Mouse (Mus musculus) WW6 (cell line): ENCODE results near the gene Pgf.
"Not testable (repeated sequence)": the region's sequence is repeated elsewhere in the genome, so short reads cannot be mapped to it uniquely, and the experiment has no call there.

Experiments
- DNase-seq: peaks from one replicate; pipeline ENCODE4 v3.0.0-alpha.2; 2013; ENCODE audit warnings: low read depth, low spot score

Gene Pgf

DNA sequence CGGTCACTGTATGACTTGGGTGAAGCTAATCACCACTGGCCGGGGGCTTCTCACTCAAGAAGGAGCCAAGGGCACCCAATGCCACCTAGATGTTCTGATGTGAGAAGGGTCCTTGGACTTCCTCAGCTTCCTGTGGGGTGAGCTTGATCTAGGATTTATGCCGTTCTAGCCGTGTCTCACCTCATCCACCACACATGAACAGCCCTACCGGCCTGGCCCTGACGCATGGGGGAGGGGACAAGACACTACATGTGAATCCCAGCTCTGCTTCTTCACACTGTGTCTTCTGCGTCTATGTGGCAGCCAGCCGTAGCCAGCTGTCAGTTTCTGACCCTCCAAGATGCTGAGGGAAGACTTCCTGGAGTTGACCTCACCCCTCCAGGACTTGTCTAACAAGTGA lies 18.8 kb downstream of the Pgf start:
- DNase-seq = no peak

GRCm38 (mm10) chr12:85157797-85158460 lies 19.7 kb downstream of the Pgf start:
- no peak for DNase-seq

DNA sequence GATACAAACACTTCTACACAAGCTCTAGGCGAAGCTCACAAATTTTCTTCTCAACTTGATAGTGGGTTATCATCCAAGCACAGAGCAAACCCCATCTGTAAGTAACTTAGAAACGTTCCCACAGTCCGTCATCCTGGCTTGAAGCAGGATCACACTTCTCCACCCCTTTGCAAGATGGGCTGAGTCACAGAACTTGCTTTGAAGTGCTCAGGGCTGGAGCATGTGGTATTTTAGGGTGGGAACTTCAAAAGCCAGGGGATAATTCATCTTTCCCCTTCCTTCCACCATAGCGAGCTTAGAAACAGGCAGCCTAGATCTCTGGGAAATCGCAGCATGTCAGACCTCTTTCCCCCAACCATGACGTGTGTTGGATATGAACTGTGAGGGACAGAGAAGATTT lies 21.3 kb downstream of the Pgf start:
- no peak for DNase-seq

- DNase-seq = no peak
Observed at GRCm38 (mm10) chr12:85153011-85153410, 24.6 kb downstream of the Pgf start.

- peak; percentile 67 for DNase-seq
Observed at GRCm38 (mm10) chr12:85151002-85151774, 26.4 kb downstream of the Pgf start, which contains the start of gene Rps6kl1. Gene Rps6kl1, minus strand, starts transcription at chr12:85151264.

- no peak for DNase-seq
Observed at GRCm38 (mm10) chr12:85150321-85151001, 27.1 kb downstream of the Pgf start.

DNA sequence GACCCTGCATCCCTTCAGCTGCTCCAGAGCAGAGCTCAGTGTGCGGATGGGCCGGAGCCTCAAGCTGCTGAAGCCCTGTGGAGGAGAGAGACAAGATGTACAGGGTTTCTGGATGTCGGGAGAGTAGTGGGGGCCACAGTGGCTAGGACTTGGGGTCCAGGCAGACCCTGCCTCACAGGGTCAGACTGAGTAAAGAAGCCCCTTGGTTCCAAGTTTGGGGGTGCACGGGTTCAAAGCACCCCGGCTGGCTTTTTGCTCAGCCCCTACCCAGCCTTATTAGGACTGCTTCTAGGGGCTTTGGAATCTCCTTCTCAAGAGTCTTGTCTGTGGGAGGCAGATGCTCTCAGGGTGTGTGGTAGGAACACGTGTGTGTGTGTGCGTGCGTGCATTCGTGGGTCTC lies 30.7 kb downstream of the Pgf start:
- no peak for DNase-seq

GRCm38 (mm10) chr12:85146355-85146754 lies 31.2 kb downstream of the Pgf start:
- no peak for DNase-seq

DNA sequence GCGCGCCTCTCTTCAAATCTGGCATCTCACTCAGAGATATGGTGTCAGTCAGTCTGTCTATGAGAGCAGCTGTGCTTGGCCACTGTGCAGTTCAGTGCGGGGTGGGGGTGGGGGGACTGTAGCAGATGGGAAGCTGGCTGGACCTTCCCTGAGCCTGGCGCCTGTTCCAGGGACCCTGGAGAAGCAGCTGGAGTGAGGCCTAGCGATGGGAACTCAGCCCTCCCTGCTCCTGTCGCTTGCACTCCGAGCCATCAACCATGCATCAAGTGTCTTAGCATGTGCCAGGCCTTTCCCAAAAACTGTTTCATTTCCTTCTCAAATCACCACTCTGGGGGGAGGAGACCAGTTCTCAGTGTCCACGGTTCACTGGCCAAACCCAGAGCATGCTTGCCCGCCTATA lies 32.0 kb downstream of the Pgf start:
- no peak for DNase-seq

DNA sequence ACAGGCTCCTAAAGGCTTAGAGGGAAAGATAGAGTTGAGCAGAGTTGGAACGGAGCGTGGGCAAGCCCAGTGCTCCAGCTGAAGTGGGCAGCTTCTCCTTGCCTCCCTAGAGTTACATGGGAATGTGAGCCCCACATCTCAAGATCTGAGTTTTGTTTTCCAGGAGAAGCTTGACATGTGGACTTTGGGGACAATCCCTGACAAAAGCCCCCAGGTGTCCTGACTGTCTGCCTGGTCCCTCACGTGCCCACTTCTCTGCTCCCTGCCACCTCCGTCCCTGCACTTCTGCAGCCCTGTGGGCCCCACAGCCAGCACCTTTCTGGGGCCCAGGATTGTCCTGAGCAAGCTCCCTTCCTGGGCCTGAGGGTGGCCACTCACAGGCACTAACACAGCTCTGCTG lies 32.8 kb downstream of the Pgf start:
- DNase-seq = no peak

DNA sequence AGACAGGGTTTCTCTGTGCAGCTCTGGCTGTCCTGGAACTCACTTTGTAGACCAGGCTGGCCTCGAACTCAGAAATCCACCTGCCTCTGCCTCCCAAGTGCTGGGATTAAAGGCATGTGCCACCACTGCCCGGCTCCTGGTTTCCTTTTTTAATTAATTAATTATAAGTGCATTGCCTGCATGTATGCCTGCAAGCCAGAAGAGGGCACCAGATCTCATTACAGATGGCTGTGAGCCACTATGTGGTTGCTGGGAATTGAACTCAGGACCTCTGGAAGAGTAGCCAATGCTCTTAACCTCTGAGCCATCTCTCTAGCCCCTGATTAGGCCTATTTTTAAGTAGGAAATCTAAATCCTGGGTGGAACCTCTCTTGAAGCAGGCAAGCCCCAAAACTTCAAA lies 33.3 kb downstream of the Pgf start:
- not testable (repeated sequence) for DNase-seq

DNA sequence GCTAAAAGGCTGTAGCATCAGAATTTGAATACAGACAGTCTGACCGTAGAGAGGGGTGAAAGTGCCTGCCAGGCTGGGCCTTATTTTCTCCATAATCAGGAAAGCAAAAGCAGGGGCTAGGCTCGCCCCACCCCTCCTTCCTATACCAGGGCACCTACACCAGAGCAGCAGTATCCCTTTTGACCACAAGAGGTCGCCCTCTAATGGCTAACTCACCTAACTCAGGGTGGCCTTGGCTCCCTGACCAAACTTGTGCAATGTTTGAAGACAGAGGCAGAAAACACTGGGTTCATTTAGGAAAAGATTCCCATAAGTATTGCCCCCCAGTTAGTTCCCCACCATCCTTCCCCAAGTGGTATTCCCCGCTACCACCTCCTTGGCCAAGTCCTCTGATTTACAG lies 34.8 kb downstream of the Pgf start:
- peak; percentile 52 for DNase-seq

DNA sequence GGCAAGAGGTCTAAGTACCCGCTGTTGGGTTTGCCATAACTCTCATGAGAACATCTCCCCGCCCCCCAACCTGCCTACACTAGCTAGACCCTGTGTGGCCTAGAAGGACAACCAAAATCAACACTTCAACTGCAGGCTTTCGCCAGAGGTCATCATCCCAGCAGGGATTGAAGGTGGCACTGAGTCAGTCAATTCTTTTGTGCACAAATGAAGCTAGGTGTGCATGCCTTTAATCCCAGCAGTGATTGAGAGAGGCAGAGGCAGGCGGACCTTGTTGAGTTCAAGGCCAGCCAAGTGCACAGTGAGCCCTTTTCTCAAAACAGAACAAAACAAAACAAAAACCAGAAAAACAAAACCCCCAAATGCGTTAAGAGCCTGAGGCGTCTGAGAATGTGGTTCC lies 36.5 kb downstream of the Pgf start:
- no peak for DNase-seq

DNA sequence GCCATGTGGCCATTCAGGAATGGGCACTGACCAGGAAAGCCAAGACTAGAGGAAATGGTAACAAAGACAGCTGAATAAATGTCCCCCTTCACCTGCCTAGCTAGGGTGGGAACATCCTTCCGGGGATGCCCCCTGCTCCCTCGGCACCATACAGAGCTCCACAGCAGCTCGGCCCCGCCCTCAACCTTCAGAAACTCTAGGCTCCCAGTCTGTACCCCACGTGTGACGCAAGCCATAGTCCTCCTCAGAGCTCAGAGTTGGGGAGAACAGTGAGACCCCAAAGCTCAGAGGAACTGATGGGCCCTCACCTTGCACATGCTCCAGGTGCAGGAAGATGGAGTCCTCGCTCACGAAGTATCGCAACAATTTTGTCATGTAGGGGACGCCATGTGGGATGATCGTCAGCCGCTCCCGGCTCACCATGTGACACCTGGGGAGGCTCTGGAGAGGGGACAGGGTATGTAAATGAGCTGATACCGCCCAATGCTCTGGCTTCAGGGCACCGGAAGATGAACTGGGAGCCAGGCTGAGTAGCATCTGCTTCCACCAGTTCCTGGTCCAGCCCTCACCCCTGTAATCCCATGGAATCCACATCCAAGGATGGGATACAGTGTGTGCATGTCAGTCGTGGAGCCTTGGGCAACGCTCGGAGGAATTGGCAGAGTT lies 37.4 kb downstream of the Pgf start:
- DNase-seq = no peak

DNA sequence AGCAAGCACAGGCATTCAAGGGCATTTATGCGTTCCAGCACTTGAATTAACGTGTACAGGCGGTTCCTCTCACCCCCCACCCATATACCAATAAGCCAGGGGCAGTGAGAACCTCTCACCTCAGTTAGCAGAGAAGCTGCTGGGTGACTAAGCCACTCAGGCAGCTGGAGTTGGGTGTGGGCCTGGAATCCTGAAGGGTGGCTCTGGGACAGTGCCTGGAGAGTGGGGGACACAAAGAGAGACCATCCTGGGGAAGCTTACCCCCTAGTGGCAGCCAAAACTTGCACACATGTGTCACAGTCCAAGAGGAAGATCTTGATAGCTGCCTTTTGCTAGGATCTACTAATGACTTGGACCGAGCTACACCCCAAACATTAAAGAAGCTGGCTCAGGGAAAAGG lies 41.0 kb downstream of the Pgf start:
- DNase-seq = no peak

DNA sequence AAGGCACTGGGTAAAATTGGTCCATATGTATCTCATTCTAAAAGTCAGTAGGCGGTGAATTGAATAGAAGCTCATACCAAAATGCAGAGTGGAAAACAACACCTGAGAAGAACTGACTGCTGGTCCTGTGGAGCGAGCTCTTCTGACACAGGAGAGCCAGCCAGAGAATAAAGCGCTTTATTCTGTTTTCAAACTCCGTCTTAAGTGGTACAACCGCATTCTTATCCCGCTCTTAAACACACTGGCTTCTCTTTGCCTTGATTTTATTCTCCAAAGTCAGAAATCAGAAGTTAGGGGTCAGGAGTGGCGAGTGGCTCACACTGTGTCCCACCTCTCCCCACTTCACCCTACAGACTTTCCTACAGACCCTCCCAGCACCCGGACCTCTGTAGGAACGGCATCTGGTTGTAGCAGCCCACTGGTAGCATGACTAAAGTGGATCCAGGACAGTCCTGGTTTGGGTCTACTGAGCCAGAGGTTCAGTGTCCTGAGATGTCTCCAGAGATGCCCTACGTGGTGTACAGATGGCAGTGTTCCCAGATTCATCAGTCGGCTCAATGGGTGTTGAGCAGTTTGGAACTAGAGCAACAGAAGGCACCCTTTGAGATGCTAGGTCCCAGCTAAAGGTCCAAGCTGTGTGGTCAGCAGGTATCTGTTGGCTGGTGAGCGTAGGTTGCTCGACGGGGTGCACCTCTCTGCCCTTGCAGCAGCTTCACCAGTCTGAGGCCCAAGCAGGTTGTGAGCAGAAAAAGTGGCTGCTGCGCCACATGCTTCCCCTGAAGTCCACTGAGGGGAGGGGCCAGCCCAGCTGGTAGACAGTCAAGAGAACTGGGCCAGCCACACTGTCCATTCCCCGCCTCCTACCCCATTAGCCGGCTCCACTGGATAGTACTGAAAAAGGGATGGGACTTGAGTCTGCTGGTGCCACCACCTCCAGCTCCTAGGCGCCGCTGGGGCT lies 41.8 kb downstream of the Pgf start:
- DNase-seq = no peak

- DNase-seq = no peak
Observed at GRCm38 (mm10) chr12:85134043-85134794, 43.4 kb downstream of the Pgf start.

DNA sequence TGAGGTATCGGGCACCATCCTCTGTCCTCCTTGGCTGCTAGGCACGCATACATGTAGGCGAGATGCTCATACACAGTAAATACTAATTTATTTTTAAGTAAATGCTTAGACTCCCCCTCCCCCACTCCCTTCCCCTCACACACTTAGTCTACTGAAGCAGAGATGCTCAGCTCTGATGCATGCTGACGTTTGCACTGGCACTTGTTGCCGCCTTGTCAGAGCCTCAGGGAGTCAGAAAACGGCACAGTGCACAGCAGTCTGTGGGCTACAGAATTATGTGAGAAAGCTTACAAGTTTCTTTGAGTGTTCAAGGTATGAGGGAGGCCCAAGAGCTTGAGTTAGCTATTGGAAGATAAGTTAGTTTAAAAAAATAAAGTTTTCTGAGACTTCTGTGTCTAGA lies 46.2 kb downstream of the Pgf start:
- DNase-seq = no peak

DNA sequence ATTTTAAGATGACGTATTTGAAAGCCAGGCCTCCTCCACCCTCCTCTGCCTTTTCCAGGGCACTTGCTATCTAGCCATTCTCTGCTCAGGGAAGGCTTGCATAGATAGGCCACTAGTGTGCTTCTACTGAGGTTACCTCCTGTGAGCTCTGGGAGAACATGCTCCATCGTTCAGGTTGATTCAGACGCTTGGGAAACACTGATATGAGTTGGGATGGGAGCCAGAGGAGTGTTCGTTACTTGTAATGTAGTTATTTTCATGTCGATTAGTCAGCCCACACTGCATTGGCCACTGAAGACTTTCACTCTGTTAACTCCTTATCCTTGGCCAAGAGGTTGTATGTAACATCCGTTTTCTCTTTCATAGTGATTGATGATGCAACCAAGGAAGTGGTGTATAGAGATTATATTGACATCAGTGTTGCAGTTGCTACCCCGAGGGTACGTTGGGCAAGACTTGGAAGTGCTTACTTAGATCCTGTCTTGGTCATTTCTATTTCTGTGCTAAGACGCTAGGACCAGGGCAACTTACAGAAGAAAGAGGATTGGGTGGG lies 48.1 kb downstream of the Pgf start:
- DNase-seq = no peak

GRCm38 (mm10) chr12:85126986-85127603 lies 50.5 kb downstream of the Pgf start:
- DNase-seq = no peak
